Mouse (Mus musculus): ENCODE measurements around the gene Gm10073.

GRCm38 (mm10) chr8:106554011-106554410, 19.2 kb downstream of the Gm10073 start:
- no peak for TF ChIP-seq GATA1 (IDR thresholded peaks at IDR 0.05; ENCODE audit: low read length)
- no peak for TF ChIP-seq TAL1 (IDR thresholded peaks at IDR 0.05; ENCODE audit: low read length)

All from erythroblast, embryonic 14.5 days (primary cell).